8 mouse cellular contexts compared by ENCODE assay signal in the genomic region with DNA sequence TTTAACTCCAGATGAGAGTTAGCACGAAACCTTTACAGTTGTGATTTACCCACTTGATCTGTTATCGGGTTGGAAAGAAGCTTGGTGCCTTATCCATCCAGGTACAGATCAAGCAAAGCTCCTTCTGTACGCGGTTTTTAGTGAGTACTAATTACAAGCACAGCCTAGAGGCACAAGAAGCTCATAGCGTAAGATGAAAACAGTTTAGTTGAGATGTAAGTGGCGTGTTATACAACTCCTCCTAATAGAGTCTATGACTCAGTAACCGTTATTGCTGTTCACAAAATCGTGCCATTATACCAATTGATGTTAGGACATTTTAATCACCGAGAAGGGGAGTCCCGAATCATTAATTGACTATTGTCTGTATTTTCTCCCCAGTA. TPM values are rescaled to one million over a fixed set of nuclear protein-coding genes. Genes with fewer than 3 reads are reported as not detected.
DNase-seq lines count a peak whose midpoint lies in the region; ATAC-seq and TF ChIP-seq lines count a peak whose summit lies in the region.

No protein-coding gene starts in this region.

- peak overlapping the region; percentile 93 for H3K4me3 ChIP-seq in heart, embryonic 11.5 days (ENCODE audit: low read depth, low read length)
- peak overlapping the region; percentile 88 for H3K4me3 ChIP-seq in C2C12 (ENCODE audit: insufficient read depth, poor library complexity, severe bottlenecking)
- H3K4me3 ChIP-seq in forebrain, embryonic 10.5 days: peak overlapping the region; percentile 96
- peak overlapping the region; percentile 81 to 99 for H3K4me3 ChIP-seq in liver, embryonic 14.5 days (ENCODE audit: insufficient read depth in 1 of 2, low read depth in 2 of 2, low read length in 2 of 2)

- H3K27ac ChIP-seq in heart, embryonic 11.5 days (ENCODE audit: low read depth, low read length): no peak overlapping the region
- peak overlapping the region; percentile 91 for H3K27ac ChIP-seq in forebrain, embryonic 10.5 days
- H3K27ac ChIP-seq in liver, embryonic 14.5 days: peak overlapping the region; percentile 61

- H3K79me3 ChIP-seq in C2C12 (ENCODE audit: low read depth): peaks cover 5% of the 10 kb centered on the region

- no peak for DNase-seq in heart, postnatal 36 days
- no peak for DNase-seq in forebrain, embryonic 10.5 days (ENCODE audit: extremely low spot score, low spot score)
- no peak for DNase-seq in liver, embryonic 14.5 days (ENCODE audit: low read depth in 3 of 3, low spot score in 3 of 3)
- DNase-seq in layer of hippocampus, adult 9-10 months (ENCODE audit: low spot score): no peak
- DNase-seq in urinary bladder, postnatal 36 days (ENCODE audit: low spot score in 2 of 2): no peak
- no peak for DNase-seq in c-Kit-positive CD71-positive TER-119-positive erythroid progenitor cells, embryonic 14.5 days (ENCODE audit: low spot score)

- H3K4me2 ChIP-seq in heart, embryonic 11.5 days: peak overlapping the region; percentile 79
- peak overlapping the region; percentile 92 for H3K4me2 ChIP-seq in liver, embryonic 14.5 days (ENCODE audit: low read depth)

- no peak for TF ChIP-seq EP300 in liver, embryonic 14.5 days (IDR thresholded peaks at IDR 0.05; ENCODE audit: low read depth)

- peak overlapping the region; percentile 95 for H3ac ChIP-seq in C2C12 (ENCODE audit: control insufficient read depth, insufficient read length, low read depth)

- TF ChIP-seq CTCF in C2C12 (IDR thresholded peaks at IDR 0.05; ENCODE audit: control insufficient read depth, insufficient read depth, insufficient read length): no peak
- no peak for TF ChIP-seq CTCF in liver, embryonic 14.5 days (IDR thresholded peaks at IDR 0.05; ENCODE audit: low read depth)

- peak overlapping the region; percentile 85 for H3K9ac ChIP-seq in heart, embryonic 11.5 days (ENCODE audit: low read depth, low read length)
- H3K9ac ChIP-seq in liver, embryonic 14.5 days (replicated peaks): peak overlapping the region; percentile 92

- no peaks in the 10 kb centered on the region for H3K27me3 ChIP-seq in heart, embryonic 11.5 days (ENCODE audit: control insufficient read depth, insufficient read depth, low read length)
- no peaks in the 10 kb centered on the region for H3K27me3 ChIP-seq in C2C12 (ENCODE audit: control insufficient read depth, insufficient read depth, insufficient read length)
- H3K27me3 ChIP-seq in forebrain, embryonic 10.5 days (ENCODE audit: poor library complexity, severe bottlenecking): no peaks in the 10 kb centered on the region
- H3K27me3 ChIP-seq in liver, embryonic 14.5 days (ENCODE audit: control insufficient read depth, insufficient read depth, low read length): no peaks in the 10 kb centered on the region

- ATAC-seq in heart, embryonic 11.5 days (replicated peaks; ENCODE audit: insufficient number of reproducible peaks, low FRiP score, low TSS enrichment): no peak
- ATAC-seq in liver, embryonic 14.5 days (ENCODE audit: insufficient read depth): no peak

- 33% methylated on average over 10 of the region's 10 CpGs for WGBS in heart, embryonic 11.5 days (ENCODE audit: insufficient replicate concordance)
- 44% methylated on average over 10 of the region's 10 CpGs for WGBS in forebrain, embryonic 10.5 days
- WGBS in liver, embryonic 14.5 days (ENCODE audit: insufficient replicate concordance): 27% methylated on average over 10 of the region's 10 CpGs

- intact Hi-C loops in heart, postnatal 36 days (cut with DNase I): no loop called here

- peaks cover 32% of the 10 kb centered on the region for H3K79me2 ChIP-seq in C2C12 (ENCODE audit: control insufficient read depth, insufficient read depth)

- H3K36me3 ChIP-seq in heart, embryonic 11.5 days (ENCODE audit: control insufficient read depth, insufficient read depth, low read length): no peaks in the 10 kb centered on the region
- H3K36me3 ChIP-seq in C2C12 (ENCODE audit: control insufficient read depth, insufficient read depth): peaks cover 30% of the 10 kb centered on the region
- peaks cover 14% of the 10 kb centered on the region for H3K36me3 ChIP-seq in forebrain, embryonic 10.5 days (replicated peaks)
- H3K36me3 ChIP-seq in liver, embryonic 14.5 days (replicated peaks; ENCODE audit: control insufficient read depth, insufficient read depth, low read depth): no peaks in the 10 kb centered on the region

- no peaks in the 10 kb centered on the region for H3K9me3 ChIP-seq in heart, embryonic 11.5 days (replicated peaks; ENCODE audit: control insufficient read depth, low read length)
- H3K9me3 ChIP-seq in forebrain, embryonic 10.5 days: no peaks in the 10 kb centered on the region
- H3K9me3 ChIP-seq in liver, embryonic 14.5 days (ENCODE audit: control insufficient read depth, low read length): no peaks in the 10 kb centered on the region

- peaks cover 10% of the 10 kb centered on the region for H3K4me1 ChIP-seq in heart, embryonic 11.5 days (ENCODE audit: control insufficient read depth, insufficient read depth, low read length)
- peaks cover 22% of the 10 kb centered on the region for H3K4me1 ChIP-seq in forebrain, embryonic 10.5 days
- H3K4me1 ChIP-seq in liver, embryonic 14.5 days (replicated peaks; ENCODE audit: control insufficient read depth in 2 of 2, insufficient read depth in 2 of 2, low read length in 1 of 2): peaks cover 11 to 14% of the 10 kb centered on the region in 2 experiments; a peak in 3 of 4 replicates

TF ChIP-seq in C2C12, 6 proteins besides CTCF, POLR2A, EP300 and RAD21:
- TF ChIP-seq USF1 (IDR thresholded peaks at IDR 0.05; ENCODE audit: low read depth) (no peak), MAX (IDR thresholded peaks at IDR 0.05) (no peak), CEBPB (IDR thresholded peaks at IDR 0.05; ENCODE audit: low read depth) (no peak), FOSL1 (IDR thresholded peaks at IDR 0.05; ENCODE audit: insufficient read depth, low read length, poor library complexity, severe bottlenecking) (no peak), MYOG (IDR thresholded peaks at IDR 0.05; ENCODE audit: control insufficient read depth, extremely low read depth, insufficient read length) (no peak), MYOD1 (IDR thresholded peaks at IDR 0.05; ENCODE audit: control insufficient read depth, insufficient read length, low read depth) (no peak)

RNA-seq across cellular contexts. Expression of a gene that starts 1.0 kb away (rescaled TPM):
- 35.0 and 37.5 TPM in 2 replicates for polyA plus RNA-seq in heart, embryonic 11.5 days (2014; fragmentation: Nextera tagmentation; extraction: Ambion mirVana)
- 10 to 100 TPM; 38.2 to 40.7 TPM for total RNA-seq in heart, postnatal 36 days (2021)
- polyA plus RNA-seq in C2C12 (2012; fragmentation: generic; extraction: Trizol): 15.8 TPM
- polyA plus RNA-seq in forebrain, embryonic 10.5 days (2016; fragmentation: Nextera tagmentation; extraction: Ambion mirVana): 33.3 and 34.1 TPM in 2 replicates
- 3.1 and 6.6 TPM in 2 replicates for polyA plus RNA-seq in liver, embryonic 14.5 days (2012; rRNA removed)
- 13.6 and 13.9 TPM in 2 replicates for polyA plus RNA-seq in liver, embryonic 14.5 days (2014; fragmentation: Nextera tagmentation; extraction: Ambion mirVana)

RNA-seq across cellular contexts. Expression of a gene that starts 42.6 kb away (rescaled TPM):
- polyA plus RNA-seq in heart, embryonic 11.5 days (2014; fragmentation: Nextera tagmentation; extraction: Ambion mirVana): 25.5 and 28.0 TPM in 2 replicates
- 10 to 100 TPM; 12.9 to 16.2 TPM for total RNA-seq in heart, postnatal 36 days (2021)
- 21.3 TPM for polyA plus RNA-seq in C2C12 (2012; fragmentation: generic; extraction: Trizol)
- polyA plus RNA-seq in forebrain, embryonic 10.5 days (2016; fragmentation: Nextera tagmentation; extraction: Ambion mirVana): 12.8 and 12.9 TPM in 2 replicates
- 6.6 and 8.6 TPM in 2 replicates for polyA plus RNA-seq in liver, embryonic 14.5 days (2012; rRNA removed)
- polyA plus RNA-seq in liver, embryonic 14.5 days (2014; fragmentation: Nextera tagmentation; extraction: Ambion mirVana): 15.7 and 16.6 TPM in 2 replicates

RNA-seq across cellular contexts. Expression of a gene that starts 57.7 kb away (rescaled TPM):
- 1.6 and 1.8 TPM in 2 replicates for polyA plus RNA-seq in heart, embryonic 11.5 days (2014; fragmentation: Nextera tagmentation; extraction: Ambion mirVana)
- total RNA-seq in heart, postnatal 36 days (2021): 1 to 10 TPM; 2.4 to 4.3 TPM
- 10.7 TPM for polyA plus RNA-seq in C2C12 (2012; fragmentation: generic; extraction: Trizol)
- polyA plus RNA-seq in forebrain, embryonic 10.5 days (2016; fragmentation: Nextera tagmentation; extraction: Ambion mirVana): 0.77 and 0.97 TPM in 2 replicates
- 1.3 TPM in 2 replicates for polyA plus RNA-seq in liver, embryonic 14.5 days (2012; rRNA removed)
- polyA plus RNA-seq in liver, embryonic 14.5 days (2014; fragmentation: Nextera tagmentation; extraction: Ambion mirVana): 1.5 and 1.9 TPM in 2 replicates
